Mouse (Mus musculus): ENCODE data around the gene Myo18a. TPM values are rescaled to one million over a fixed set of nuclear protein-coding genes. Genes with fewer than 3 reads are reported as not detected.

The Myo18a gene
- polyA plus RNA-seq, 1 experiment from 2014 or later, result 38.7 TPM

GRCm38 (mm10) chr11:77748996-77749395 is 14.1 kb upstream of the Myo18a start:
- ATAC-seq (ENCODE audit: low FRiP score, low TSS enrichment) (no peak), DNase-seq (ENCODE audit: low spot score) (no peak)
- H3K27ac ChIP-seq (replicated peaks), result no peak overlapping the region
- no peaks in the 10 kb centered on the region for H3K9me3 ChIP-seq (ENCODE audit: control insufficient read depth, low read length)
- H3K4me1 ChIP-seq (replicated peaks; ENCODE audit: control insufficient read depth, insufficient read depth), result no peaks in the 10 kb centered on the region
- TF ChIP-seq EP300 (optimal IDR thresholded peaks at IDR 0.05), result no peak
- TF ChIP-seq CTCF (IDR thresholded peaks at IDR 0.05; ENCODE audit: low read depth), result no peak
- no peak overlapping the region for H3K9ac ChIP-seq (ENCODE audit: low read length)
- no peak overlapping the region for H3K4me2 ChIP-seq (replicated peaks; ENCODE audit: low read depth)
- H3K27me3 ChIP-seq (ENCODE audit: control insufficient read depth, insufficient read depth, low read length), result no peaks in the 10 kb centered on the region
- no peaks in the 10 kb centered on the region for H3K36me3 ChIP-seq (ENCODE audit: control insufficient read depth, insufficient read depth, low read length)
- 89% methylated on average over 5 of the region's 5 CpGs for WGBS
- H3K4me3 ChIP-seq (ENCODE audit: low read depth, low read length), result no peak overlapping the region

- Histone ChIP-seq H3K4me2 (replicated peaks; ENCODE audit: low read depth) (no peak overlapping the region), H3K9me3 (ENCODE audit: control insufficient read depth, low read length) (no peaks in the 10 kb centered on the region), H3K27me3 (ENCODE audit: control insufficient read depth, insufficient read depth, low read length) (no peaks in the 10 kb centered on the region), H3K36me3 (ENCODE audit: control insufficient read depth, insufficient read depth, low read length) (no peaks in the 10 kb centered on the region), H3K4me3 (ENCODE audit: low read depth, low read length) (no peak overlapping the region), H3K9ac (ENCODE audit: low read length) (no peak overlapping the region), H3K4me1 (replicated peaks; ENCODE audit: control insufficient read depth, insufficient read depth) (no peaks in the 10 kb centered on the region), H3K27ac (replicated peaks) (no peak overlapping the region)
- WGBS, result 56% methylated on average over 5 of the region's 5 CpGs
- ATAC-seq (ENCODE audit: low FRiP score, low TSS enrichment) (no peak), DNase-seq (ENCODE audit: low spot score) (no peak)
- TF ChIP-seq EP300 (optimal IDR thresholded peaks at IDR 0.05) (no peak), CTCF (IDR thresholded peaks at IDR 0.05; ENCODE audit: low read depth) (no peak)
These were observed 10.5 kb upstream of the Myo18a start for GRCm38 (mm10) chr11:77752525-77752924.

GRCm38 (mm10) chr11:77753469-77753868 is 9.6 kb upstream of the Myo18a start:
- ATAC-seq (ENCODE audit: low FRiP score, low TSS enrichment) (no peak), DNase-seq (ENCODE audit: low spot score) (no peak)
- H3K9me3 ChIP-seq (ENCODE audit: control insufficient read depth, low read length), result no peaks in the 10 kb centered on the region
- no peak overlapping the region for H3K4me2 ChIP-seq (replicated peaks; ENCODE audit: low read depth)
- no peaks in the 10 kb centered on the region for H3K27me3 ChIP-seq (ENCODE audit: control insufficient read depth, insufficient read depth, low read length)
- WGBS, result 68% methylated on average over 3 of the region's 3 CpGs
- H3K4me3 ChIP-seq (ENCODE audit: low read depth, low read length), result no peak overlapping the region
- H3K27ac ChIP-seq (replicated peaks), result no peak overlapping the region
- H3K4me1 ChIP-seq (replicated peaks; ENCODE audit: control insufficient read depth, insufficient read depth), result no peaks in the 10 kb centered on the region
- H3K36me3 ChIP-seq (ENCODE audit: control insufficient read depth, insufficient read depth, low read length), result no peaks in the 10 kb centered on the region
- no peak overlapping the region for H3K9ac ChIP-seq (ENCODE audit: low read length)
- TF ChIP-seq CTCF (IDR thresholded peaks at IDR 0.05; ENCODE audit: low read depth), result no peak
- no peak for TF ChIP-seq EP300 (optimal IDR thresholded peaks at IDR 0.05)

GRCm38 (mm10) chr11:77760031-77760430 is 3.0 kb upstream of the Myo18a start:
- no peaks in the 10 kb centered on the region for H3K9me3 ChIP-seq (ENCODE audit: control insufficient read depth, low read length)
- no peak overlapping the region for H3K4me2 ChIP-seq (replicated peaks; ENCODE audit: low read depth)
- TF ChIP-seq EP300 (optimal IDR thresholded peaks at IDR 0.05) (no peak), CTCF (IDR thresholded peaks at IDR 0.05; ENCODE audit: low read depth) (no peak)
- peaks cover 5% of the 10 kb centered on the region; the same call in 1 of the 2 replicates for H3K4me1 ChIP-seq (replicated peaks; ENCODE audit: control insufficient read depth, insufficient read depth)
- H3K36me3 ChIP-seq (ENCODE audit: control insufficient read depth, insufficient read depth, low read length), result no peaks in the 10 kb centered on the region
- H3K27ac ChIP-seq (replicated peaks), result no peak overlapping the region
- no peak for DNase-seq (ENCODE audit: low spot score)
- no peak overlapping the region for H3K4me3 ChIP-seq (ENCODE audit: low read depth, low read length)
- no peak for ATAC-seq (ENCODE audit: low FRiP score, low TSS enrichment)
- 85% methylated on average over 4 of the region's 4 CpGs for WGBS
- H3K9ac ChIP-seq (ENCODE audit: low read length), result no peak overlapping the region
- no peaks in the 10 kb centered on the region for H3K27me3 ChIP-seq (ENCODE audit: control insufficient read depth, insufficient read depth, low read length)

- no peaks in the 10 kb centered on the region for H3K9me3 ChIP-seq (ENCODE audit: control insufficient read depth, low read length)
These were observed 761 bp downstream of the Myo18a start for GRCm38 (mm10) chr11:77763673-77764340.

GRCm38 (mm10) chr11:77764694-77765458 is 1.8 kb downstream of the Myo18a start:
- WGBS, result 46% methylated on average over 9 of the region's 9 CpGs
- no peaks in the 10 kb centered on the region for H3K9me3 ChIP-seq (ENCODE audit: control insufficient read depth, low read length)
- TF ChIP-seq CTCF (IDR thresholded peaks at IDR 0.05; ENCODE audit: low read depth) (no peak), EP300 (optimal IDR thresholded peaks at IDR 0.05) (no peak)
- no peak overlapping the region for H3K9ac ChIP-seq (ENCODE audit: low read length)
- DNase-seq (ENCODE audit: low spot score) (peak; percentile 66), ATAC-seq (ENCODE audit: low FRiP score, low TSS enrichment) (peak; percentile 36)
- H3K4me3 ChIP-seq (ENCODE audit: low read depth, low read length), result no peak overlapping the region; the same call in 1 of the 2 replicates
- H3K27me3 ChIP-seq (ENCODE audit: control insufficient read depth, insufficient read depth, low read length), result no peaks in the 10 kb centered on the region
- H3K4me2 ChIP-seq (replicated peaks; ENCODE audit: low read depth), result peak overlapping the region; percentile 93
- H3K36me3 ChIP-seq (ENCODE audit: control insufficient read depth, insufficient read depth, low read length), result no peaks in the 10 kb centered on the region
- H3K4me1 ChIP-seq (replicated peaks; ENCODE audit: control insufficient read depth, insufficient read depth), result peaks cover 8% of the 10 kb centered on the region
- peak overlapping the region; percentile 94 for H3K27ac ChIP-seq (replicated peaks)

More at GRCm38 (mm10) chr11:77763673-77764340, 761 bp downstream of the Myo18a start:
- H3K4me2 ChIP-seq (replicated peaks; ENCODE audit: low read depth), result peak overlapping the region; percentile 93
- TF ChIP-seq EP300 (optimal IDR thresholded peaks at IDR 0.05) (no peak), CTCF (IDR thresholded peaks at IDR 0.05; ENCODE audit: low read depth) (no peak)
- H3K4me3 ChIP-seq (ENCODE audit: low read depth, low read length), result peak overlapping the region; percentile 91
- H3K4me1 ChIP-seq (replicated peaks; ENCODE audit: control insufficient read depth, insufficient read depth), result peaks cover 8% of the 10 kb centered on the region
- H3K27me3 ChIP-seq (ENCODE audit: control insufficient read depth, insufficient read depth, low read length), result no peaks in the 10 kb centered on the region
- DNase-seq (ENCODE audit: low spot score) (peak; percentile 90), ATAC-seq (ENCODE audit: low FRiP score, low TSS enrichment) (peak; percentile 65)
- 6% methylated on average over 25 of the region's 26 CpGs for WGBS
- no peaks in the 10 kb centered on the region for H3K36me3 ChIP-seq (ENCODE audit: control insufficient read depth, insufficient read depth, low read length)
- H3K27ac ChIP-seq (replicated peaks), result peak overlapping the region; percentile 94
- peak overlapping the region; percentile 90 for H3K9ac ChIP-seq (ENCODE audit: low read length)
